Mouse (Mus musculus): ENCODE data around the gene Ybx1. TPM values are rescaled to one million over a fixed set of nuclear protein-coding genes. Genes with fewer than 3 reads are reported as not detected.

Ybx1 gene
- polyA plus RNA-seq (2017; shearing (Covaris generic)), result 51.6 TPM

DNA sequence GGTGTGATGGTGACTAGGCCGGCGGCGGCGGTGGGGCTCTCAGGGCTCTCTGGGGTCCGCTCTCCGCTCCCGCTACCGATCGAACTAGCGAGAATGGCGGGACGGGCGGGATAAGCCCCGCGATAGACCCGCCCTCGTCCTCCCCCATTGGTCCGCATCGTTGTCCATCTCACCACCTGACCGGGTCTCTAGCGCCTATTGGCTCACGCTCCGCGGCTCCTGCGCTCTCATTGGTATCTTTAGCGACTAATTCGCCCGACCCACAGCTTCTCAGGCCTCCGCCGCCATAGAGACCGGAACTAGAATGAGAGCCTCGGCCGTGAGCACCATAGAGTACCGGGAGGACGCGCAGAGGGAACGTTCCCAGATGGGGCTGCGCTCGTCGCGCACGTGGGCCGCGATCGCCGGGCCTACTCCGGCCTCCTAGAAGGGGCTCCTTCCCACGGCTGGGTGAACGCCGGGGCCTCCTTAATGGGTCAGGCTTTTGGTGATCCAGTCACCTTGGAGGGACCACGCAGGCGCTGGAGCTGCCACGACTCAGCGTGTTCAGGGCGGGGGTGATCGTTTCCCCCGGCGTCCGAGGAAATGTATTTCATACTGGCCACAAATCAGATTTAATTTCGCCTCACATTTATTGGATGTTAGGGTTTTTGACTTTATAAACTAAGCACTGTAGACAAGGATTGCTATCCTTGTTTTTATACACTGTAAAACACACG, at the start of gene Ybx1:
Gene Ybx1 (minus strand): TSS at position 190 of the 719 bp plus-strand sequence.

DNA sequence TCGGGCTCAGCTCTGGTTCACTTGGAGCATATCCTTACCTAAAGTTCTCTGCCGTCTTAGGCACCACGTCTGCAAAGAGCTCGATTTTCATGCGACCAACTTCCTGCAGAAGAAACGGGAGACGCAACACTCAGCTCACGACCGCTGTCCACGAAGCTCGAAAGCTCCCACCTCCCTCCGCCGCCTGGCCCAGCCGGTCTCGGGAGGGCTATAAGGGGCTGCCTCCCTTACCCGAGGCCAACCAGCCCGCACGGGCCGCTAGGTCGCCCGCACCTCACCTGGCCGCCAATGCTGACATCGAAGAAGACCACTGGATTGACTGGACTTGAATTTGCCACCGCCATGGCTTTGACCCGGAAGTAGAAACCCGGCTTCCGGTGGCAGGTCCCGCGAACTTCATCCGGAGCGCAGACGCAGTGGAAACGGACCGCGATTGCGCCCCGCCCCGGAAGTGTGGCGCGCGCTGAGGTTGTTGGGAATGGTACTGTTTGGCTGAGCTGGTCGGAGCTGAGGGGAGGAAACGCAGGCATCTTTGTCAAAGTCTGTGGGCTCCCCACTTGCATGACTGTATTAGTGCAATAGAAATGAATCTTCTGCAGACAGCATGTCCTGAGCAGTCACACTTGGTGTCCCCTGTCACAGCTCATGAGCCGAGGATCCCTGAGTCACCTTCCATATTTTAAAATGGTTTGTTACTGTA, 25.9 kb upstream of the Ybx1 start, which contains the start of gene Ppih:
Gene Ppih (minus strand): TSS at position 416 of the 700 bp plus-strand sequence.

DNA sequence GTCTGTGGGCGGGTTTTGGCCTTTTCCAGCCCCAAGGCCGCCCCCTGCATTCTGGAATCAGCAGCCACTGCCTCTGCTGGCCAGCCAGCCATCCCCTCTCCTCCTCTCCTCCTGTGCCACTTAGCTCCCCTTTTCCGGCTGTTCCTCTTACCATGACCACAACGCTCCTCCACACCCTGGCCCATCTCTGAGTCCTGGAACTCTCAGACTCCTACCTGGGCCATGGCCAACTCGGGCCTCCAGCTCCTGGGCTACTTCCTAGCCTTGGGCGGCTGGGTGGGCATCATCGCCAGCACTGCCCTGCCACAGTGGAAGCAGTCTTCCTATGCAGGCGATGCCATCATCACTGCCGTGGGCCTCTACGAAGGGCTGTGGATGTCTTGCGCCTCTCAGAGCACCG, 39.1 kb downstream of the Ybx1 start, which contains the start of gene Cldn19:
Gene Cldn19 (plus strand): TSS at position 64 of the 400 bp plus-strand sequence.

DNA sequence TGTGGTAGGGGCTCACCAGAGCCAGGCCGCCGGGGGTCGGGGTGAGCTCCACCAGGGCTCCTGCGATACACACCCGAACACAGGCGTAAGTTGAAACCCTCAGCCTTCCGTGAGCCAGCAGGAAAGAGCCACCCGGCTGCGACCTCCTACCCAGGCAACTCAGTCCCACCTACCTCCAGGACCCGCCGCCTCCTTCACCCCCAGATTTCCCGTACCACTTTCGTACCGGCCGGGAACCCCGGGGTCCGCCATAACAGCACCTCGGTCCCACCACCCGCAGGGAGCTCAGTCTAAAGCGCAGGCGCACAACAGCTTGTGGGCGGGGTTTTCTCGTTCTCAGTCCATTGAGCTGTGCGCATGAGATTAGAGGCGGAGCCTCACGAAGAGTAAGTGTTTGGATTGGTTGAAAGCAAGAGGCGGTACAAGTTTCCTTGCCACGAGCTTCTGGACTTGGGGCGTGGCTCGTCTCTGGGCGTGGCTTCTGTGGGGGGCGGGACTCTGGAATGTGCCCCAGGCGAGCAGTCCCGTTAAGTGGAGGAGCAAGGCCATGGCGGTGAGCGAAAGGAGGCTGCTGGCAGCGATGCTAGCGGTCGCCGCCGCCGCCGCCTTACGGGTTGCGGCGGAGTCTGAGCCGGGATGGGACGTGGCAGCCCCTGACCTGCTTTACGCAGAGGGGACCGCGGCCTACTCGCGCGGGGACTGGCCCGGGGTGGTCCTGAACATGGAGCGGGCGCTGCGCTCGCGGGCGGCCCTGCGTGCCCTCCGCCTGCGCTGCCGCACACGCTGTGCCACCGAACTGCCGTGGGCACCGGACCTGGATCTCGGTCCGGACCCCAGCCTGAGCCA, 61.8 kb downstream of the Ybx1 start, which contains the start of the genes AU022252 and P3h1:
Gene AU022252 (minus strand): TSS at position 303 of the 846 bp plus-strand sequence.
Gene P3h1 (plus strand): TSS at position 506 of the 846 bp plus-strand sequence.

Other genes with a start within 250 kb of the Ybx1 start
- 62.7 TPM for gene Slc2a1, start 185.9 kb downstream of the Ybx1 start, polyA plus RNA-seq (2017; shearing (Covaris generic))
- gene Zfp691, start 120.4 kb downstream of the Ybx1 start, polyA plus RNA-seq (2017; shearing (Covaris generic)), result 4.6 TPM
- 2.1 TPM for gene Ermap, start 104.6 kb downstream of the Ybx1 start, polyA plus RNA-seq (2017; shearing (Covaris generic))
- gene Svbp, start 99.3 kb downstream of the Ybx1 start, polyA plus RNA-seq (2017; shearing (Covaris generic)), result 64.9 TPM
- gene Tmem269, start 76.4 kb downstream of the Ybx1 start, polyA plus RNA-seq (2017; shearing (Covaris generic)), result 0.22 TPM
- gene AU022252, start 61.9 kb downstream of the Ybx1 start, polyA plus RNA-seq (2017; shearing (Covaris generic)), result 21.8 TPM
- gene P3h1, start 61.7 kb downstream of the Ybx1 start, polyA plus RNA-seq (2017; shearing (Covaris generic)), result 2.5 TPM
- gene Cldn19, start 39.2 kb downstream of the Ybx1 start, polyA plus RNA-seq (2017; shearing (Covaris generic)), result not detected
- gene Ppih, start 25.9 kb upstream of the Ybx1 start, polyA plus RNA-seq (2017; shearing (Covaris generic)), result 57.7 TPM
- 10.3 TPM for gene Ccdc30, start 120.9 kb upstream of the Ybx1 start, polyA plus RNA-seq (2017; shearing (Covaris generic))
- 64.0 TPM for gene Ppcs, start 127.8 kb upstream of the Ybx1 start, polyA plus RNA-seq (2017; shearing (Covaris generic))
- gene Zmynd12, start 128.2 kb upstream of the Ybx1 start, polyA plus RNA-seq (2017; shearing (Covaris generic)), result 0.39 TPM
- not detected for gene Rimkla, start 198.0 kb upstream of the Ybx1 start, polyA plus RNA-seq (2017; shearing (Covaris generic))
- gene Foxj3, start 242.4 kb upstream of the Ybx1 start, polyA plus RNA-seq (2017; shearing (Covaris generic)), result 13.1 TPM
- 2.7 TPM for gene Frg2f1, start 244.9 kb upstream of the Ybx1 start, polyA plus RNA-seq (2017; shearing (Covaris generic))